Mouse (Mus musculus): ENCODE measurements around the gene Fam20c.
A peak's percentile ranks its signal among the peaks of the same experiment; 100 is the strongest.

Gene Fam20c

GRCm38 (mm10) chr5:138754303-138755120 is at the start of gene Fam20c:
Fam20c (plus strand) TSS chr5:138754514.
- peak; percentile 39 for DNase-seq

DNA sequence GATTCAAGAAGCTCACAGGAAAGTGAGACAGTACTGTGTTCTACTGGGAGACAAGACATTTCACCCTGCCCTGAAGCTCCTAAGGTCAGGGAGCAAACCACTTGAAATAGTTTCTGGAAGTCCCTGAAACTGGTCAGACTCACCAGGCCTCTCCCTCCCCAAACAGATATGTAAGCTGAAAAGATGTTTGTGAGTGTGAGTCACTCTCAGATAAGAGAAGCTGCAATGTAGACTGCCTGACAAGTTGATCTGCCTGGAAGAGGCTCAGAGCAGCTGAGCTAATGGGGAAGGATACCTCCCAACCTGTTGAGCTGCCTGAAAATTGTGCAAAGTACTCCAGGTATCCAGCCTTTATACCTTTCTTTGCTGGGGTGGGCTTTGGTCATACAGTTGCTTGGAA is 46.9 kb upstream of the Fam20c start:
- no peak for DNase-seq

DNA sequence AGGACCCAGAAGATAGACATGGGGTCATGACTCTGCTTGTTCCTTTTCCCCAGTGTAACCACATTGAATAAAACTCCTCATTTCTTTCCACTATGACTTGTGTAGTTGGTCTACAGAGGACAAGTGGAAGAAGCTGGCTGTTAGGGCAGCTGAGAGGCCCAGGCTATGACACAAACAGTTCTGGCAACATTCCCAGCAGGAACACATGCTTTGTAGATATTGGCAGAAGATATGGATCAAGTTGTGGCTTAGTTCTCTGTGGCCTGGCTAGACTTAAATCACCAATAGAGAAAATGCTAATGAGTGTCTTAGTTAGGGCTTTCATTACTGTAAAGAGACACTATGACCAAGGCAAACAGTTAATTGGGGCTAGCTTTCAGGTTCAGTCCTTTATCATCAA is 45.7 kb upstream of the Fam20c start:
- DNase-seq, result no peak

- no peak for DNase-seq
Measured at GRCm38 (mm10) chr5:138715561-138716095, 38.7 kb upstream of the Fam20c start.

GRCm38 (mm10) chr5:138720329-138721190 is 33.8 kb upstream of the Fam20c start:
- DNase-seq, result no peak

DNA sequence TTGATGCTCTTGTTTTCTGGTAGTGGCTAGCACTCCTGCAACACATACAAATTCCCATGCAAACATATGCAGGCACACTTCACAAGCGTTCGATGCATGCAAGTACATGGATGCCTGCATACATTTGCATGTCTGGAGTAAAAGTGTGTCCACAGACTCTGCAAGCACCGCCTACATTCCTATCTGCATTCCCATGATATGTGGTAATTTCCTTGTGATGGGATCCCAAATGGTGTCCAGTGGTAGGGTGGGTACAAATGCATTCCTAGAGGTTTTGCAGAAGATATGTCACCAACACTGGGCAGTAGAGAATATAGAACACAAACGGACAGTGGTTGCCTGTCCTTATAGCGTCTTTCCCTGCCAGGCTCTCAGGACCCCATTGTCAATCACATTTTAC is 29.9 kb upstream of the Fam20c start:
- no peak for DNase-seq

DNA sequence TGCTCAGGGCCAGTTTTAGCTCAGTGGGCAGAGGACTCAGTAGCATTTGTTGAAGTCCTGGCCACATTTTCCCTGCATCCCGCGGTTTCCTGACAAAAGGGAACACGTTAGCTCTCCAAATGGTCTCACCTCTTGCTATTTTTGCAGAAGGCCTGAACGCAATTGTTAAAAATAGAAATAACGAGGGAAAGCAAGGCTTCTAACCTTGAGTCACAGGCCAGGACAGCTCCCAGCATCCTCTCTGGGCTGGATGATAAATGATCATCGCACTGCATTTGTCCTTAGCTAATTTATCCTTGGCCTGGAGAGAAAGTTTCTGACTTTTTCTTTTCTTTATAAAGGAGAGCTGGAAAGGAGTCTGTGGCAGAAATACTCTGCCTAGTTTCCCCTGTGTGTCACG is 29.2 kb upstream of the Fam20c start:
- DNase-seq, result no peak

DNA sequence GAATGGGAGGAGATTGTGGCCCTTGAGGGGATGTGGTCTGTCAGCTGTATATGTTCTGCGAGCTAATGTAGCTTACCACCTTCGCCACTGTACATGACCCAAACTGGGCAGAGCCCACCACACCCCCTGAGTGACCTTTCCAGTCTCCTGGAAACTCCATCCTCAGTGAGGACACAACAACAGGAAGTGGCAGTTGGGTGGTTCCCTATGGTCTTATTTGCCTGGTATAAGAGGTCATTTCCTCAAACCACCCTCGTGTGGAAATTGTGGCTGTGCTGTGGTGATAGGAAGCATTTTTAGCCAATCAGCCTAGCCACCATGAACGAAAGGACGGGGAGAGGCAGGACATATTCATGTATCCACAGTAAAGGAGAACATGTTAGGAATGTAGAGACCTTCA is 23.5 kb upstream of the Fam20c start:
- DNase-seq, result no peak

- DNase-seq, result no peak
Measured at GRCm38 (mm10) chr5:138733317-138733899, 20.9 kb upstream of the Fam20c start.

GRCm38 (mm10) chr5:138734018-138734417 is 20.3 kb upstream of the Fam20c start:
- no peak for DNase-seq

- DNase-seq, result no peak
Measured at GRCm38 (mm10) chr5:138735201-138735757, 19.0 kb upstream of the Fam20c start.

DNA sequence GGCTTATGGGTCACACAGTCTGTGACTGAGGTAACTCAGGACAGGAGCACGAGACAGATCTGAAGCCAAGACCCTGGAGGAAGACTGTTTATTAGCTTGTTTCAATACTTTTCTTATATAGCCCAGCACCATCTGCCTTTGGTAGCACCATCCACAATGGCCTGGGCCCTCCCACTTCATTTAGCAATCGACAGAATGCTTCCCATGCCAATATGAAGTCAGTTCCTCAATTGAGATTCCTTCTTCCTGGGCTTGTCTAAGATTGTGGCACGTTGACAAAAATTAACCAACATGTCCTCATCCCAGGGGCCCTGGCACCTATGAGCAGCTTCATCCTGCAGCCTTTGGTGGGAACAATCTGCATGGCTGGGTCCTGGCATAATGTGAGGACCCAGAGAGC is 14.2 kb upstream of the Fam20c start:
- DNase-seq, result no peak

GRCm38 (mm10) chr5:138741516-138741915 is 12.8 kb upstream of the Fam20c start:
- no peak for DNase-seq

- no peak for DNase-seq
Measured at GRCm38 (mm10) chr5:138742281-138742680, 12.0 kb upstream of the Fam20c start.

- DNase-seq, result no peak
Measured at GRCm38 (mm10) chr5:138743631-138744030, 10.7 kb upstream of the Fam20c start.

- peak; percentile 81 for DNase-seq
Measured at GRCm38 (mm10) chr5:138745378-138746099, 8.8 kb upstream of the Fam20c start.

DNA sequence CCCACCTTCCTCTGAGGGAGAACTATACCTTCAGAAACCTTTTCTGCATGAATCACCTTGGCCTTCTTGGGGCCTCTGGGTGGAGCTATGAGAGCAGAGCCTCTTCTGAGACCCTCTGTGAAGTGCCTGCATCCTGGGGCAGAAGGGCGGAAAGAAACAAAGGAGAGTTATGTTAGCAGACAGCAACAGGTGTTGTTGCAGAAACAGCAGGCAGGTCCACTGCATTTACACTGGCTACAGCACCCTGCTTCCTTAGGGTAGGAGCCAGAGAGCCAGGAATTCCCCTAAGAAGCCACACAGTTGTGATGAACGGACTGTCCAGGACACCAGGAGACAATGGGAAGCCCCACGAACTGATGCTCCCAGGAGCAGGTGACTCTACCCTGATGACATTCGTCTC is 1.0 kb upstream of the Fam20c start:
- no peak for DNase-seq

DNA sequence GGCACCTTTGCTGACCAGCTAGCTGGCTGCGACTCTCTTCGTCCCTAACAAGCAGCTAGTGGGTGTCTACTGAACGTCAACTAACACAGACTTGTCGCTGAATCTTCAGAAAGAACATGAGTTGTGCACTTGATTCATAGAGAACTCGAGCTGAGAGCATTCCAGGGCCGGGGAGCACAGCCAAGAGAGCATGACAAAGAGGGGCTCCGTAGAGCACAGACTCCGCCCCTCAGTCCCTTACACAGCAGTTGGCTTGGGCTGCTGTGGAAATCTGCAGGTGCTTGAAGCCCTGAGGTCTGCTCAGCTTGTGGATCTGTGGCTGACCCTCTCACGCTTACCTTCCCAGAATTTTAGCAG is 390 bp upstream of the Fam20c start:
- DNase-seq, result no peak

DNA sequence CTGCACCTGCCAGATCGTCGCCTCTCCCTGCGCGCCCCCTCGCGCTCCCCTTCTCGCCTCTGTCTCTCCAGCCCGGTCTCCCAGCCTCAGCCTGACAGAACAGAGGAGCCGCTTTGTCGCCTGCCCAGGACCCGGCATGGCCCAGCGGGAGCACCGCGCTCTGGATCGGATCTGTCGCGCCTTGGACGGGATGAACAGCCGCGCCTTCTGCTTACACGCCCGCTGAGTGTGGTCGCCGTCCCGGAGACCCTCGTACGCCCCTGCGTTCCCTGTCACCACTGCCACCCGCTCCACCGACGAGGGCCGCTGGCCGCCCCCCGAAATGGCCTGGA is 773 bp downstream of the Fam20c start:
- DNase-seq, result no peak

DNA sequence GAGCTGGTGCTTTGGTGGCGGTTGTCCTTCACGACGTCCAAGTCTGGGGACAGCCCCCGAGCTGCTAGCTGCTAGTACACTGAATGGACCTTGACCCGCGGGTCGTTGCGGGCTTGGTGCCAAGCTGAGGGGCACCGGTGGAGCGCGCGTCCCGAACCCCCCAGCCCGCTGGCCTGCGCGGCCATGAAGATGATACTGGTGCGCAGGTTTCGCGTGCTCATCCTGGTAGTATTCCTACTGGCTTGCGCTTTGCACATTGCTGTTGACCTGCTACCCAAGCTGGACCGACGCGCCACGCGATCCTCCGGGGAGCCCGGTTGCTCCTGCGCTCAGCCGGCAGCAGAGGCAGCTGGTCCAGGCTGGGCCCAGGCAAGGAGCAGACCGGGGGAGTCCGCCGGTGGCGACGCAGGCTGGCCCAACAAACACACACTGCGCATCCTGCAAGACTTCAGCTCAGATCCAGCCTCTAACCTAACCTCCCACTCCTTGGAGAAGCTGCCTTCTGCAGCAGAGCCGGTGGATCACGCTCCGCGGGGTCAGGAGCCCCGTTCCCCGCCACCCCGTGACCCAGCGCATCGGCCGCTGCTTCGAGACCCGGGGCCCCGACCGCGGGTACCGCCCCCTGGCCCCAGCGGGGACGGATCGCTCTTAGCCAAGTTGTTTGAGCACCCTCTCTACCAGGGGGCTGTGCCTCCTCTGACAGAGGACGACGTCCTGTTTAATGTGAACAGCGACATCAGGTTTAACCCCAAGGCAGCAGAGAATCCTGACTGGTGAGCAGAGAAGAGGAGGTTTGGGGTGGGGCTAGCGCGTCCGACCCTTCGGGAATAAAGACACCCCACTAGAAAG is 1.4 kb downstream of the Fam20c start:
- no peak for DNase-seq

GRCm38 (mm10) chr5:138756311-138757085 is 2.2 kb downstream of the Fam20c start:
- DNase-seq, result peak; percentile 41

Data from cerebellum, adult 11-12 months (tissue).